Mouse (Mus musculus) hindbrain, embryonic 16.5 days (tissue): ENCODE measurements around the gene Cep152. TPM values are rescaled to one million over a fixed set of nuclear protein-coding genes. Genes with fewer than 3 reads are reported as not detected.

Experiments
- ATAC-seq: fragments of 200-750 bp; cut with Nextera tagmentation; 2 replicates; pipeline ENCODE4 v1.8.0; 2017; ENCODE audit warnings: moderate TSS enrichment, moderate library complexity
- H3K27ac ChIP-seq: fragments of 300-500 bp; sonication (generic); 2 replicates; pipeline ENCODE4 v1.5.1; 2014; ENCODE audit warnings: low read depth, mild to moderate bottlenecking, control low read depth, low read length, moderate library complexity
- H3K27me3 ChIP-seq: fragments of 300-500 bp; sonication (generic); replicated peaks from 2 replicates; pipeline ENCODE4 v1.6.1; 2014; ENCODE audit warnings: low read length; ENCODE audit not compliant: control insufficient read depth, insufficient read depth
- H3K36me3 ChIP-seq: fragments of 300-500 bp; sonication (generic); 2 replicates; pipeline ENCODE4 v1.6.1; 2014; ENCODE audit warnings: mild to moderate bottlenecking, low read length, moderate library complexity, mixed read lengths; ENCODE audit not compliant: control insufficient read depth, insufficient read depth
- H3K4me1 ChIP-seq: fragments of 300-500 bp; sonication (generic); 2 replicates; pipeline ENCODE4 v1.6.1; 2014; ENCODE audit warnings: low read depth, low read length; ENCODE audit not compliant: control insufficient read depth, insufficient read depth
- H3K4me2 ChIP-seq: fragments of 300-500 bp; sonication (generic); 2 replicates; pipeline ENCODE4 v1.6.1; 2014; ENCODE audit warnings: mild to moderate bottlenecking, low read length, control low read depth, moderate library complexity
- H3K4me3 ChIP-seq: fragments of 300-500 bp; sonication (generic); 2 replicates; pipeline ENCODE4 v1.5.1; 2014; ENCODE audit warnings: mild to moderate bottlenecking, low read length, control low read depth, moderate library complexity
- H3K9ac ChIP-seq: fragments of 300-500 bp; sonication (generic); 2 replicates; pipeline ENCODE4 v1.6.1; 2014; ENCODE audit warnings: low read depth, mild to moderate bottlenecking, control low read depth, low read length, moderate library complexity
- H3K9me3 ChIP-seq: fragments of 300-500 bp; sonication (generic); 2 replicates; pipeline ENCODE4 v1.6.1; 2014; ENCODE audit warnings: mild to moderate bottlenecking, low read length, moderate library complexity; ENCODE audit not compliant: control insufficient read depth
- WGBS: fragments of 180-500 bp; shearing (Covaris S2); extraction: QIAGEN DNeasy Blood & Tissue Kit; methylation state at CpG from one replicate; pipeline ENCODE4 v1.1.7; 2014; 5-methylcytosine and 5-hydroxymethylcytosine counted together
- polyA plus RNA-seq: library from polyadenylated mRNA; unstranded; fragments of >200 nt; fragmentation: Nextera tagmentation; extraction: Ambion mirVana; gene quantifications from 2 replicates; pipeline ENCODE4 v1.2.1, GENCODE M21; 2015

Cep152 gene
- polyA plus RNA-seq, 1 experiment from 2014 or later: 2.4 TPM

GRCm38 (mm10) chr2:125525484-125525883, 99.4 kb downstream of the Cep152 start:
- no peak for ATAC-seq
- Histone ChIP-seq H3K9ac (no peak overlapping the region), H3K27ac (no peak overlapping the region), H3K27me3 (no peaks in the 10 kb centered on the region), H3K4me2 (no peak overlapping the region), H3K9me3 (no peaks in the 10 kb centered on the region), H3K4me3 (no peak overlapping the region), H3K36me3 (no peaks in the 10 kb centered on the region), H3K4me1 (no peaks in the 10 kb centered on the region)
- WGBS: 94% methylated on average over 2 of the region's 2 CpGs

GRCm38 (mm10) chr2:125516594-125516993, 108.3 kb downstream of the Cep152 start:
- Histone ChIP-seq H3K27me3 (no peaks in the 10 kb centered on the region), H3K9ac (no peak overlapping the region), H3K4me2 (no peak overlapping the region), H3K9me3 (no peaks in the 10 kb centered on the region), H3K4me3 (no peak overlapping the region), H3K27ac (no peak overlapping the region), H3K4me1 (no peaks in the 10 kb centered on the region), H3K36me3 (no peaks in the 10 kb centered on the region)
- ATAC-seq: no peak
- 34% methylated on average over 4 of the region's 4 CpGs for WGBS

- Histone ChIP-seq H3K9ac (no peak overlapping the region), H3K9me3 (no peaks in the 10 kb centered on the region), H3K27ac (no peak overlapping the region), H3K27me3 (no peaks in the 10 kb centered on the region), H3K4me2 (no peak overlapping the region), H3K4me3 (no peak overlapping the region), H3K4me1 (no peaks in the 10 kb centered on the region), H3K36me3 (no peaks in the 10 kb centered on the region)
- ATAC-seq: no peak
- 65% methylated on average over 12 of the region's 12 CpGs for WGBS
Observed at GRCm38 (mm10) chr2:125515291-125516057, 109.4 kb downstream of the Cep152 start.

GRCm38 (mm10) chr2:125514391-125514790, 110.5 kb downstream of the Cep152 start:
- Histone ChIP-seq H3K27me3 (no peaks in the 10 kb centered on the region), H3K36me3 (no peaks in the 10 kb centered on the region), H3K9me3 (no peaks in the 10 kb centered on the region), H3K9ac (no peak overlapping the region), H3K4me1 (no peaks in the 10 kb centered on the region), H3K4me3 (no peak overlapping the region), H3K27ac (no peak overlapping the region), H3K4me2 (no peak overlapping the region)
- ATAC-seq: no peak
- 81% methylated on average over 3 of the region's 3 CpGs for WGBS

Other genes starting within 250 kb of the Cep152 start
- gene Gm9913, start 120.0 kb downstream of the Cep152 start, polyA plus RNA-seq: 0.08 and 0.10 TPM in 2 replicates
- gene Fbn1, start 117.1 kb downstream of the Cep152 start, polyA plus RNA-seq: 2.1 and 3.6 TPM in 2 replicates
- gene Eid1, start 48.0 kb upstream of the Cep152 start, polyA plus RNA-seq: 373 and 390 TPM in 2 replicates
- 4.3 and 5.0 TPM in 2 replicates for gene Shc4, start 99.0 kb upstream of the Cep152 start, polyA plus RNA-seq
- gene Secisbp2l, start 157.8 kb upstream of the Cep152 start, polyA plus RNA-seq: 23.9 and 28.6 TPM in 2 replicates
- 32.3 and 35.1 TPM in 2 replicates for gene Galk2, start 234.0 kb upstream of the Cep152 start, polyA plus RNA-seq
- 57.7 and 58.3 TPM in 2 replicates for gene Cops2, start 234.0 kb upstream of the Cep152 start, polyA plus RNA-seq